Mouse (Mus musculus) forelimb bud, embryonic 11.5 days (tissue): ENCODE measurements around the gene Tmem51.
"Not testable (repeated sequence)": the region's sequence is repeated elsewhere in the genome, so short reads cannot be mapped to it uniquely, and the experiment has no call there.

Experiments used
- DNase-seq: peaks from one replicate; pipeline ENCODE4 v3.0.0-alpha.2; 2012; ENCODE audit warnings: low read depth, low spot score

Tmem51 gene

GRCm38 (mm10) chr4:142060455-142061378 is 23.4 kb downstream of the Tmem51 start:
- DNase-seq = peak; percentile 81

DNA sequence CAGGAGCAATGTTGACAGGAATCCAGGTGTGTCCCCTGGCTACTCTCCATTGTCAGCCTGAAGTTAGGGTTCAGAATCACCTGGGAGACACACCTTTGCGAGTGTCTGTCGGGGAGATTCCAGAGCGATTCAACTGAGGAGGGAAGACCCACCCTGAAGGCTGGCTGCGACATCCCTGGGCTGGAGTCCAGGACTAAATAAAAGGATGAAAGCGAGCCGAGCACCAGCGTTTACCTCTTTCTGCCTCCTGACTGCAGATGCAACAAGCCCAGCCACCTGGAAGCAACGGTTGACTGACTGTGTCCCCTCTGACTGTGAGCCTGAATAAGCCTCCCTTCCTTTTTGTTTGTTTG is 24.3 kb downstream of the Tmem51 start:
- no peak for DNase-seq

DNA sequence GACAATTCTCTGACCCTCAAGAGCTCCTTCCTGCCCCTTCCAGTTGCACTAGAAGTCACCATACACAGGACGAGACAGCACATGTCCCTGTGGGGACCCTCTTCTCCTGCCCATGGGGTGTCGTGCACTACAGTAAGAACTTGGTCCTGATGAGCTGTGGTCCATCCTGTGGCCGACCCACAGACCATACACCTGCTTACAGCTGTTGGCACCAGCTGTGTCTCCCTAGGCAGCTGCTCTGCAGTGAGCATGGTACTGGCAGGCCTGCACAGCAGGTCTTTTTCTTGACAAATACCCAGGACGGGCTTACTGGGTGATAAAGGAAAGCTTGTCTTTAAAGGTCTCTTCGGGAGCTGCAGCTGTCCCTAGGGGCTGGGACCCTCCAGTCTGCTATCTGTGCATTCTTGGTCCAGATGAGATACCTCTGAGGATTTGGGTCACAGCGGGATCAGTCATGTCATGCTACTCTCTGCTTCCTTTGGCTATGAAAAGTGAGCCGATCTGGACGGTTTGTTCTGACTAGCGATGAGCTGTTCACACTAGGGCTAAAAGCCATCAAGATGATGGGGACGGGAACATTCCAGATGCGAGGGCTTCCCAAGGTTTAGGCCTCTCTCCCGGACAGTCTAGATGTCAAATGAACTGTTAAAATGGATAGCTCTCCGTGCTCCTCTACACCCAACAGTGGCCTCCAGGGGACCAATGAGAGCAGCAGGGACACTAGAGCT is 24.8 kb downstream of the Tmem51 start:
- no peak for DNase-seq

GRCm38 (mm10) chr4:142057529-142058216 is 26.4 kb downstream of the Tmem51 start:
- DNase-seq = no peak

DNA sequence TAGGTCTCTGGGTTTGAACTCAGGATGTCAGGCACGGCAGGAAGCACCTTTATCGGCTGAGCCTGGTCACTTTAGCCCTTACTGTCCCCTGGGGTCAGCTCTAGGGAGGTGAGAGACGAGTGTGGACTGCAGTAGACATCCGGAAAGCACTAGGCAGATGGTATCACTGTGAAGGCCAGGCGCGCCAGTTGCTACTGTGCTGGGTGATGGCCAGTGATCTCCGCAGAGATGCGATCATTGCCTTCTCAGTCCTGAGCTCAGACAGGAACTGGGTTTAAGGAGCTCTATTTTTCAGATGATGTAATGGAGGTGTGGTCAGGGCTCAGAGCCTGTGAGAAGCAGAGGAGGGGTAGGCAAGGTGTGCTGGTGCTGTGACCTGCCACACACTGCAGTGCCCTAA is 28.5 kb downstream of the Tmem51 start:
- DNase-seq = no peak

GRCm38 (mm10) chr4:142054580-142054979 is 29.5 kb downstream of the Tmem51 start:
- no peak for DNase-seq

DNA sequence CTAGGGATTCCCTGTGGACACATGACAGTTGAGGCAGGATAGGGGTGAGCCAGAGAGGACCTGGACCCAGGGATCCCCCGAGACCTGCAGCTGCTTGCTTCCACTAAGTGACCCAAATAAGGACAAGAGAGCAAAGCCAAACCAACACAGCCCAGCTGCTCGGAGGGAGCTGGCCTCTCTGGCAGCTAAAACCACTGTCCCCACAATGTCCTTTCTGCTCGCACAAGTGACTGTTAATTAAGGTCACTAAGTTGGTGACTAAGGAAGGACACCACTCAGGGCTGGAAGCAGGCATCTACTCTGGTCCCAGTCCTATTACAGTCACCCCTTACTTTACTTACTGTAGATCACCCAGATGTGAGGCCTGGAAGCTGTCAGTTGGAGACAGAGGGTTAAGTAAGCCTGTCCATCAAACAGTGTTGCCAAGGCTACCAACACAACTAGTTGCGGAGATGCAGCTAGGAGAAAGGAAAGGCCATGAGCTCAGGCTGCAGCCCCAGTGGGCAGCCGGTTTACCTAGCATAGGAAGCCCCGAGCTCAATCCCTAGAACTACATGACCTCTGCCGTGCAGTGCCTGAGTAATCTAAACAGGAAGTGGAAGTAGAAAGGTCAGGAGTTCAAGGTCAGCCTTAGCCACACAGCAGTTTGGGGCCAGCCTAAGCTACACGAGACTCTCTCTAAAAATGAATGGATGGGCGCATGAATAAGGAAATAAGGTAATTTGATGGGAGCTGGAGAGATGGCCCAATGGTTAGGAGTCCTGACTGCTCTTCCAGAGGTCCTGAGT is 30.2 kb downstream of the Tmem51 start:
- no peak for DNase-seq

DNA sequence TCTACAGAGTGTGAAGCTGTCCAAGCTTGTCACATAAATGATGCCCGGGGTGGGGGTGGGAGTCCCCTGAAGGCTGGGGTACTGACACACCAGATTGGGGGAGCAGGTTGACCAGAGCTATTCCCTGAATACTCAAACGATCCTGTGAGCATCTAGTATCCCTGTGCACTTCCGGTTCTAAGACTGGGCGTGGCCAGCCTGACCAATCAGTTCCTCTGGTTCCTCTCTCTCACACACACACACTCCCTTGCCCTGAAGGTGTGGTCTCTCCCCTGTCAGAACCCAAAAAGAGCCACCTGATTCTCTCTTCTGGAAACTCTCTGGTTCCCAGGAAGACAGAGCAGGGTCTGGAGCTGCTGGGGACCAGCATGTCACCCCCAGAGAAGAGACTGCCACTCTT is 30.8 kb downstream of the Tmem51 start:
- DNase-seq = no peak

DNA sequence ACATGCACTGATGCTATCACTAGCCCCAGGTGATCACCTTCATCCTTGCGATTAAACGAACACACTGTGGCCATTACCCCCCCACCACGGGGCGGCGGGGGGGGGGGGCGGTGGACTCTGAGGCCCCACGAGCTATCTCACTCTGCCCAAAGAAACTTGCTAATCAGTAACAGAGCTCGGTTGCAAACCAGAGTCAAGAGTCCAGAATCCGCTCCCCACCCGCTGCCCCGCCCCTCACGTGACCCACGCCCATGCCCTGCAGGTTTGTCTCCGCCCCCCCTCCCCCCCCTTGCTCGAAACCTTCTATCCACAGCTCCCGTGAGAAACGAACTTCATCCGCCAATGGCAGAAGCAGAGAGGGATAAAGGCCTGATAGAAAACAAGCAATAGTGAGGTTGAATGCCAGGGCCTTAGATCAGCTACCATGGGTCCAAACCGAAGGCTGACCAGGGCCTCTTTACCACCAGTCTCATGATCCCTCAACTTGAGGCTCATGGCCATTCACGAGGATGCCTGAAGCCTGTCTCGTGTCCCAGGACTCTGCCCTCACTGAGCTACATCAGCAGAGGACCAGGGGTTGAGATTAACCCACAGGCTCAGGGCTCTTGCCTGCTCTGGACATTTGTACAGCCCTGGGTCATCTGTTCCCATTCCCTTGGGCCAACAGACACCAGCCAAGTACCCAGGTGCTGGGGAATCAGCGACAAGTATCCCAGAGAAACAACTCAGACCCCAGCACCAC is 31.5 kb downstream of the Tmem51 start:
- no peak for DNase-seq

- DNase-seq = not testable (repeated sequence)
Measured at GRCm38 (mm10) chr4:142051883-142052282, 32.2 kb downstream of the Tmem51 start.

- DNase-seq = no peak
Measured at GRCm38 (mm10) chr4:142049963-142050362, 34.1 kb downstream of the Tmem51 start.

GRCm38 (mm10) chr4:142048391-142048790 is 35.7 kb downstream of the Tmem51 start:
- DNase-seq = no peak

DNA sequence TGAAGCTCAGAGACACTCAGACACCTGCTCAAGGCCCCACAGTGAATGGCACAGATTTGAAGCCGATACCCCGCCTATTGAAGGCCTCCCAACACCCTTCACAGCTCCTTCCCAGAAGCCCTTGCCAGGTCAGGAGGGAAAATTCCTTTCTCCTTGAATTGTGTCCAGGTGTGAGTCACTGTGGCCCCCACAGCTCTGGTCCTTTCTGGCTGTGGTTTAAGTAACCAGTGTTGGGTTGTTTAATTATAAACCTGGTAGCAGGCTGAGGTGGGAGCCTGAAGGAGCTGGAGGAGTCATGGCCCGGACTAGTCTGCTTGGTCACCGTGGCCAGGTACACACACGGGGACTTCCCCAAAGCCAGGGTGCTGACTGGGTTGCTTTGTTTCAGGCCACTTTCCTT is 37.1 kb downstream of the Tmem51 start:
- DNase-seq = no peak

DNA sequence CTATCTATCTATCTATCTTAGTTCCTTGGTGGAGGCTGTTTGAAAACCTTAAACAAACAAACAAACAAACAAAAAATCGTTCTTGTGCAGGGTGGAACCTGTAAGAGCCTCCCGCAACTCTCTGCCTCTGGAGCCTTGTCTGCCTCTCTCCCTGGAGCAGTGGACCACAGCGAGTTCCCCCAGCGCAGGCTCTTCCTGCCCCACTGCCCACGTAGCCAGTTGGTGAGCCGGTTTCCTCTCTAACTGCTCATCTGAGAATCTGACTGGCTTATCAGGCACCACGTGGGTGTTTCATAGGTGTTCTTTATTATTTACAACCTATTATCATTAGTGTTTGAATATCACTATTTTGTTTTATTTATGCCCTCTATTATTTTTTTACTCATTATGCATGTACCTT is 37.6 kb downstream of the Tmem51 start:
- DNase-seq = no peak

GRCm38 (mm10) chr4:142045595-142046163 is 38.4 kb downstream of the Tmem51 start:
- DNase-seq = peak; percentile 49

GRCm38 (mm10) chr4:142044452-142044851 is 39.7 kb downstream of the Tmem51 start:
- no peak for DNase-seq

DNA sequence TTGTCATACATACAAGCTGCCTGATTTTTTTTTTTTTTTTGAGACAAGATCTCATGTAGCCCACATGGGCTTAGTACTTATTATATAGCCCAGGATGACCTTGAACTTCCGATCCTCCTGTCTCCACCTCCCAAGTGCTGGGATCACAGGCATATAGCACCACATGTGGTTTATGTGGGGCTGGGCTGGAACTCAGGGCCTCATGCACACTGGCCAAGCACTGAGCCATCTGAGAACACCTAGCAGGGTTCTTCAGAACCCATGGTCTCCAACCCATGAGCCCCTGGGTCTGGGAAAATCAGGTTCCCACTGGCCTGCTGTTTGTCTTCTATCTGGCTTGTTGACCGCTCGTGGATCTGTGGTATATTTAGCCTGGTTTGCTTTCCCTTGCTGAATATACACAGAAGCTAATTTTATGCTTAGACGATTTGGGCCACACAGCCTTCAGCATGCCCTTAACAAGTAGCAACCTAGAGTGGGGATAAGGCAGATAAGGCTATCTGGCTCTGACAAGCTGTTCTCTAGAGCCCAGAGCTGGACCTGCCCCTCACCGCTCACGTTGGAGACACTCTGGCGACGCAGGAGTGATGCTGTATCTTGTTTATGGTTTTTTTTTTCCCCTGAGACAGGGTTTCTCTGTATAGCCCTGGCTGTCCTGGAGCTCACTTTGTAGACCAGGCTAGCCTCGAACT is 44.3 kb downstream of the Tmem51 start:
- no peak for DNase-seq

DNA sequence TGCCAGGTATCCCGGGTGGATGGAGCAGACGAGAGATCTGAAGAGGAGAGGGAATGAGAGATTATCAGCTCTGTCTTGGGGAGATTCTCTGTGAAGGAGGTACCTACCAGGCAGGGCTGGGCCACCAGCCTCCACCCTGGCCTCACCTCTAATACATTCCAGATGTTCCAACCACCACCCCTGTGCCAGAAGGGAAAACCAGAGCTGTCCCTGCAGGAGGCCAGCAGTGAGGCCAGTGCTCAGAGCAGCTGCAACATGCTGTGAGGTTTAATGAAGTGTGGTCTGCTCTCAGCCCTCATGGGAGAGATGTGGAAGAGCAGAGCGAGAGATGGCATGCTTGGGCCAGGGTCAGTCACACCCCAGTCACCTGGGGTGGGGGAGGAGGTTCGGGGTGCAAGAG is 46.2 kb downstream of the Tmem51 start:
- peak; percentile 80 for DNase-seq

GRCm38 (mm10) chr4:142028533-142028932 is 55.6 kb downstream of the Tmem51 start:
- DNase-seq = no peak

GRCm38 (mm10) chr4:142026965-142027364 is 57.1 kb downstream of the Tmem51 start:
- no peak for DNase-seq
